8 mouse cellular contexts compared by ENCODE assay signal in genomic region chr6:139391307-139391706, GRCm38 (mm10).
DNase-seq lines count a peak whose midpoint lies in the region; ATAC-seq and TF ChIP-seq lines count a peak whose summit lies in the region.

No protein-coding gene starts in this region.

- peak; percentile 6 for DNase-seq in adrenal gland, adult 2 months
- DNase-seq in adrenal gland, adult 8-10 months, result no peak
- peak; percentile 11 for DNase-seq in ovary, postnatal 36 days (ENCODE audit: low spot score)
- DNase-seq in ovary, postnatal 10 days (ENCODE audit: low spot score), result no peak
- DNase-seq in heart, postnatal 0 days (ENCODE audit: low spot score), result peak; percentile 7
- peak; percentile 26 to 72 for DNase-seq in left cerebral cortex, postnatal 14 days (ENCODE audit: low spot score in 2 of 2)
- DNase-seq in retina, postnatal 7 days (ENCODE audit: low read depth, low spot score), result peak; percentile 29
- DNase-seq in urinary bladder, postnatal 4 days (ENCODE audit: low spot score in 2 of 2), result no peak

- no peak overlapping the region for H3K4me2 ChIP-seq in heart, postnatal 0 days (ENCODE audit: low read depth, low read length)

- no peak overlapping the region for H3K4me3 ChIP-seq in heart, postnatal 0 days (ENCODE audit: low read depth, low read length)

- H3K36me3 ChIP-seq in heart, postnatal 0 days (replicated peaks; ENCODE audit: control insufficient read depth, insufficient read depth, low read length), result no peaks in the 10 kb centered on the region

- no peaks in the 10 kb centered on the region for H3K9me3 ChIP-seq in heart, postnatal 0 days (replicated peaks; ENCODE audit: control insufficient read depth, low read length)

- no peak overlapping the region for H3K27ac ChIP-seq in heart, postnatal 0 days (ENCODE audit: low read depth)

- H3K27me3 ChIP-seq in heart, postnatal 0 days (ENCODE audit: control insufficient read depth, insufficient read depth, low read length), result no peaks in the 10 kb centered on the region

- no peaks in the 10 kb centered on the region for H3K4me1 ChIP-seq in heart, postnatal 0 days (ENCODE audit: control insufficient read depth, insufficient read depth)

- 4% methylated on average over 13 of the region's 13 CpGs for WGBS in heart, postnatal 0 days

- ATAC-seq in heart, postnatal 0 days (ENCODE audit: insufficient read depth, low read depth), result no peak

- peak; percentile 58 for TF ChIP-seq CTCF in heart, postnatal 0 days (IDR thresholded peaks at IDR 0.05; ENCODE audit: low read depth)

- intact Hi-C loops in left cerebral cortex, postnatal 14 days (cut with DNase I), result loop anchor here (10.0 kb wide), 1 partner anchor 1217 kb away; no protein-coding TSS in a partner anchor

- H3K9ac ChIP-seq in heart, postnatal 0 days (replicated peaks; ENCODE audit: low read depth, low read length), result no peak overlapping the region

- TF ChIP-seq EP300 in heart, postnatal 0 days (IDR thresholded peaks at IDR 0.05; ENCODE audit: low read depth), result no peak

Comparison
In these comparisons a context has a peak if more than half of its experiments do, and no peak if none do; other contexts are left out.
1. DNase-seq: peak in adrenal gland, adult 2 months (single experiment), ovary, postnatal 36 days (single experiment), heart, postnatal 0 days (single experiment), left cerebral cortex, postnatal 14 days (2 of 2) and retina, postnatal 7 days (single experiment); none in adrenal gland, adult 8-10 months (single experiment), ovary, postnatal 10 days (single experiment) and urinary bladder, postnatal 4 days (0 of 2).